Mouse (Mus musculus): ENCODE results near the gene Slc48a1.

DNA sequence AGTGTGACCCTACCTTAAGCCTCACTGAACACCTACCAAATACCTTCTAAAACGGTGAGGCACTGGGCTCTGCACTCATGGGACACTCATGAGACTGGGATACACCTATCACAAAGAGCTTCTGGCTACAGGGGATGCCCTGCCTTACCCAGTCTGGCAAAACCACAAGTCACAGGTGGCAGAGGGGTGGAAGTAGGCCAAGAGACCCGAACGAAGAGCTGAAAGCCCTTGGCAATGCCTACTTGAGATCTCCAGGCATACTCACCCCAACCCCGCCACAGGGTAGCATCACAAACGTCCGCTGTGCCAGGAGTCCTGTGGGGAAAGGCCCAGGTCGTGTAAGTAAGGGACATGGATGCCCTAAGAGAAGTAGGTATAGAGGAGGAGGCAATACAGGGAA is 23.5 kb downstream of the Slc48a1 start:
- TF ChIP-seq POLR2A (IDR thresholded peaks at IDR 0.05; ENCODE audit: low read depth, low read length): no peak
- TF ChIP-seq CTCF (IDR thresholded peaks at IDR 0.05; ENCODE audit: extremely low read depth, insufficient read length, insufficient replicate concordance, low read depth, low read length): no peak

All from small intestine, adult 2 months (tissue).